Mouse (Mus musculus): Measurements from ENCODE around the gene Rad51b. TPM values are rescaled to one million over a fixed set of nuclear protein-coding genes. Genes with fewer than 3 reads are reported as not detected.
A peak's percentile ranks its signal among the peaks of the same experiment; 100 is the strongest.

The Rad51b gene
- total RNA-seq, 2 experiments from 2014 or later: 3.4 to 4.3 TPM

DNA sequence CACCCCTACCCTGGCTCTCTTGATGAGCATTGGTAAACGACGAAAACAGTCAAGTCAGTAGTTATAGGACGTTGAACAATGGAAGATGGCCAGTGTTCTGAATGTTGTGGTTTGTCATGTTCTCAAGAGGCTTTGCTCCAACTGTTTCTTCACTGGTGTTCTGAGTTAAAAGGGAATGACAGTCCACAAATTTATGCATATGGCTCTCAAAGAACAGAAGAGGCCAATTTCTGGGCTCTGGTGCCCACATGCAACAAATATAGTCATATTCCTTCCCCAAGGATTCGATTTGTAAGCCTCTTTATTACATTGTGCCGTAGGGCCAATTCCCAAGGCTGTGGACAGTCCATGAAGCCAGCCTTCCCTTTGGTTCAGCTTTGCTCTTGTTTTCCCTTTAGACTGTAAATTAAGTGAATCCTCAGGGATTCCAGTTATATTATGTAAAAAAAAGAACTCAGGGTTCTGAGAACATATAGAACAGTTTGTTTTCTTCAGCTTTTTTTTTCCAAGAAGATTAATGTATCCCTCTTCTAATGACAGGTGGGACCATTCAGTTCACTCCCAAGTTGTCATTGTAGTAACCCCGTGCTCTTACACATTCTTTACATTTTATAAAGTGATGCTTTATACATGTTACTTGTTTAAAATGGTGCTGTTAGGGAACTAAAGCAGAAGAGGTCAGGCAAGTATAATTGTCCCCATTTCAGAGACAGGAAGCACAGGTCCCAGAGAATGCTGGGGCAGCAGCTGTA is 287.6 kb downstream of the Rad51b start:
- no peak for DNase-seq

DNA sequence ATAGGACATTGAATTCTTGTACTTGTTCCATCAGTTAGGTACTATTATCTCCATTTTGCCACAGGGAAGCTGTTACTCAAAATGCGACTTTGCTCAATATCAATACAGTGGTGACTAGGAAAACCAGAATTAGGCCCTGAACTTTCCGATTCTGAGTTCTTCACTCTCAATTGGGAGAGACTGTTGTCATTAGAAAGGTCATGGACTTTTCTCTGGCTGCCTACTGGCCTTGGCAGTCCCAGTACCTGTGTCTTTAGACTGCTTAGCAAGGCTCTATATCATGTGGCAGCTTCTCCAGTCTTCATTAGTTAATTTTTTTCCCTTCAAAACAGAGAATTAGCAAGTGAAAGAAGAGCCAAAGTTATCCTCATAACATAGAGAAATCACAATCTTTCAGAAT is 288.3 kb downstream of the Rad51b start:
- DNase-seq: no peak

DNA sequence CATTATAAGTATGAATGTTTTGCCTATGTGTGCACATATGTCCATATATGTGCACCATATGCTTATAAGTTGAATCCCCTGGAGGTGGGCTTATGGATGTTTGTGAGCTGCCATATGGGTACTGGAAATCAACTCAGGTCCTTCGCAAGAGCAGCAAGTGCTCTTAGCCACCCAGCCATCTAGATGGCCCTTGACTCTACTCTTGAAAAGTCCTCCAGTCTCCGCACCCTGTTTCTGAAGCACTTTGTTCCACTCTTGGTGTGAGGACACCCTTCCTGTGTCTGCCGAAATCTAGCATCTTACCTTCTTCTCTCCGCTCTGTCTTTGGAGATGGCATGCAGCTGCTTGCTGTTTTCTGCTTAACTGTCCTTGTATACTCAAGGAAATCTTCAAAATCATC is 291.7 kb downstream of the Rad51b start:
- DNase-seq: no peak

DNA sequence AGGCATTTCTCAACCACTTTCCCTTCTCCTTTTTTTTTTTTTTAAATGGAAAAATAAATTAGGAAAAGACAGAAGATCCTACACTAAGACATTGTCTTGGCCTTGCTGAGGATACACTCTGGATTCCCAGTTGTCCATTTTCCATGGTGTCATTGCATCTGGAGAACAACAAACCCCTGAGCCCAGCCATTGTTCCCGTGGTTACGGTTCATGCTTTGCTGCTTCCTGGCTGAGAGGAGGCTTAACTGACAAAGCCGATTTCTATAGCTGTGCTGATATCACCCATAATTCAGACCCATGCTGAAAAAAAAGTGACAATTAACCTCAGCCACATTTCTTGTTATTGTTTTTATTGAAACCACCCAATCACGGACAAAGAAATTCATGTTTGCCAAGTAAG is 295.1 kb downstream of the Rad51b start:
- no peak for DNase-seq

DNA sequence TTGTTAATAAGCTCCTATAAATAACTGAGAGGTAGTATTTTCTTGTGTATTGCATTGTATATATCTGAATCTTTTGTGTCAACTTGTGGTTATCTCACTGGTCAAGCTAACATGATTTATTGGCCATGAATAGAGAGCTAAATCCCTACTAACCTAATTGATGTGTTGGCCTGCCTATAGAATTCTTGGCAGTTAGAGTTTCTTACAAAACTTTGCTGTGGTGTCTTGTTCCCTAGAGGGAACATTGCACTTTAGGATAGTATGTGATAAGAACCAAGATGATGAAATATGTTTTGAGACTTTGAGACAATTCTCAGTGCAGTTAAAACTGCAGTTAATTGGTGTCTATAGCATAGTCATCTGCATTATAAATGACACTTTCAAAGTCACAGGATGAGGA is 299.8 kb downstream of the Rad51b start:
- no peak for DNase-seq

DNA sequence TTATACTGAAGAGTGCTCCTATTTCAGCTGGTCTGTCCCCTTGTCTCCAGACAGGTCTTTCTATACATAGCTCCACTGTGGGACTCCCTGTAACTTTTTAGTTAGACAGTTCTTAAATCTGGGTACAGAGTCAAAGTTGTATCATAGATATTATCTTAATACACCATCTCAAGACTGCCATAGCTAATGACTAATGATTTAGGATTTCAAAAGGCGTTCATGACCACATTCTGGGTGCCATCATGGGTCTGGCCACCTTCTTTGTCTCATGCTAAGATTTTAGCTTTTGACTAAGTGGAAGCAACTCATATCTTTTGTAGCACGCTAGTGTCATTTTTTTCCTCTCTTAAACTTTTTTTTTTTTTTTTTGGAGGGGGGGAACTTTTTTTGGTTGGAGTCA is 300.3 kb downstream of the Rad51b start:
- no peak for DNase-seq

DNA sequence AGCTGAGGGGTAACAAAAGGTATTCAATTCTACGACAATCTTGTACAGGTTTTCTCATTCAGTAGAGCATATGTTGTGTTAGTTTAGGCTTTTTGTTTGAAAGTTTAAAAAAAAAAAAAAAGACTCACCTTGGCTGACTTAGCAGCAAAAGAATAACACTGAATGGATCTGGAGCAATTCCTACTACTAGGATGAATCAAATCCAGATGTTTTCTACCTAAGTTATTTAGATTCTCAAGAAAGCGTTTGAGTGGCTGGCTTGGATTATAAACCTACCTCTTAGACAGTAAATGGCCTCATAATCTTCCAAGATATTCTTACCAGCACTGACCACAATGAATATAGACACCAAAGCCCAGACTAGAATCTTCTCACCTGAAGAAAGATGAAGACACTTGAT is 300.7 kb downstream of the Rad51b start:
- DNase-seq: no peak

DNA sequence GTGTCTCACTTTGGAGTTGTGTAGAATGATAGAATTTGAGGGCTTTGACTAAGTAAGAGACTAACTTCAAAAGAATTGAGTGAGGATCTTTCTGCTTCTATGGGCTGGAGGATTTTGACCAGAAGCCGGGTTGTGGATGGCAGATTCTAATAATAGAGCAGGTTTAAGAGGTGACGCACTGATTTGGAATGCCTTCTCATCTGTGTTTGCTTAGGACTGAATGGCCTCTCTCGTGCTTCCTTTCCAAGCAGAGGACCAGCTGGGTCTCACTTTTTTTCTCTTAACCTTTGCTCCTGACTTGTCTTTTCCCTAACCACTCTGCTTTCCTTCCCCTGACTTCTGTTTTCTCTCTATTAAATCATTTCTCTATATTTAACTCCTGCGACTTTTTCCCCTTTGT is 301.4 kb downstream of the Rad51b start:
- peak; percentile 50 for DNase-seq

DNA sequence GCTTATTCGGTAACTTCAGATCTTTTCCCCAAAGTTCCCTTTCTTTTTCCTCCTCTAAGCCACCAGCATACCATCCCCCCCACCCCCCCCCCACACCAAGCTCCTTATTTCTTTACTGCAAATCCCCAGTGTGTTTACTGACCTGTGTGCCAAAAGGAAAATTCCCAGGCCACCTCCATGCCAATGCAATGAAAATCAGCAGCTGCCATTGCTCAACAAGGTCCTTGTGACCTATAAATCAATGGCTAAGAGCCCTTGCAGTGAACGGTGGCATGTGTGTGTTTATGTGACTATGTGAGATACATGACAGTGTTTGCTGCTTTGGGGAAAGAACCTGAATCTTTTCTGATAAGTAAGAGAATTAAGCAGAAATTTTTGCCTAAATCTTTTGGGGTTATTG is 301.8 kb downstream of the Rad51b start:
- DNase-seq: no peak

DNA sequence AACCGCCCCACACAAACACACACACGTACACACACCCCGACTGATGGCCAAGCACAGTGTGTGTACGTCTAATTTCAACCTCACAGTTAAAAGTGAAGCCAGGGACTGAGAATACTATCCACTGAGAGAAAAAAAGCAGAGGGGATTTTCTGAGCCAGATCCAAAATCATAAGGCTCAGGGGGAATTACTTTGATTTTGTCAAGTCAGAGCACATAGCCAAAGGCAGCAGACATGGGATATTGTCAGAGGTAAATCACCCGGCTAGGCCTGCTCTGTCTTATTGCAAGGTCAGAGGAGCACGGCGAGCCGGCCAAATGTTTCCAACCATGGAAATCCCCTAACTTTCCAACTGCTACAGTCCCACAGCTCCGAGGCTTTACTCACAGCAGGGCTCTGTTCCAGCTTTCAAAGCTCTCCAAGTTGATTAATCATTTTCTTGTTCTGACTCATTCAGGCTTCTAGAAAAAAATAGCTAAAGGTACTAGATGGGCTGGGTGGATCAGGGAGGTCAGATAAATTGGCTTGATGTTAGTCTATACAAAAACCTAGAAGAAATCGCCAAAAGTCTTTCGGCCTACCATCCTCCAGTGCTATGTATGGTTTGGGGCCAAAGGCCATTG is 303.2 kb downstream of the Rad51b start:
- peak; percentile 75 for DNase-seq

DNA sequence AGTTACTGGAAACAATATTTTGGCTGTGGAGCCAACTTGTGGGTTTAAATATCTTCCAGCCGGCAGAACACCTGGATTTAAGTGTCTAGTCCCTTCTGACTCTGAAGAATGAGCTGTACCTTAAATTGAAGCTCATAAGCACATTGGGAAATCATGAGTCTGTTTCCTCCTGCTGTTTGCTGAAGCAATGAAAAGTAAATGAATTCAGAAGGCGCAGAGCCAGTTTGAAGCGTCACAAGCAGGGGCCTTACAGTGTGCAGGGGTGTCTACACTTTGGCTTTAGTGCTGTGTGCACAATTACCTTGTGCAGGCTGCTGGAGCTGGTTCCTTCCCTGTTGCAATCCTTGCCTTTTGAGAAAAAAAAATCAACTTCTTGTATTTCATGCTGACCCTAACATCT is 305.6 kb downstream of the Rad51b start:
- DNase-seq: no peak

DNA sequence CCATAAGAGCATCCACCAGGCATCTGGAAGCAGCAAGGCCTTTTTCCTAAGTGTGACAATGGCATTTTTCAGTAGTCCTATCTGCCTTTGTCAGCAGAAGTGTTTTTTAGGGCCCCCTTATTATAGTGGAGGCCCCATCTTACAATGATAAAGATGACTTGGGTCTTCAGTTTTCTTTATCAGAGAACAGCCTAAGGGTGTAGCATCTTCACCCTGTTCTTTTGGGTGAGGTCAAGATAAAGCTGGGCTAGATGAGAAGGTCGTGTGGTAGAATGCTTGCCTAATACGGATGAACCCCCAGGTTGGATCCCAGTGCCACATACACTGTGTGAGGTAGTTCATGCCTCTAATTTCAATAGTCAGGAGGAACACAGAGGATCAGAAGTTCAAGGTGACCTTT is 307.8 kb downstream of the Rad51b start:
- DNase-seq: no peak

DNA sequence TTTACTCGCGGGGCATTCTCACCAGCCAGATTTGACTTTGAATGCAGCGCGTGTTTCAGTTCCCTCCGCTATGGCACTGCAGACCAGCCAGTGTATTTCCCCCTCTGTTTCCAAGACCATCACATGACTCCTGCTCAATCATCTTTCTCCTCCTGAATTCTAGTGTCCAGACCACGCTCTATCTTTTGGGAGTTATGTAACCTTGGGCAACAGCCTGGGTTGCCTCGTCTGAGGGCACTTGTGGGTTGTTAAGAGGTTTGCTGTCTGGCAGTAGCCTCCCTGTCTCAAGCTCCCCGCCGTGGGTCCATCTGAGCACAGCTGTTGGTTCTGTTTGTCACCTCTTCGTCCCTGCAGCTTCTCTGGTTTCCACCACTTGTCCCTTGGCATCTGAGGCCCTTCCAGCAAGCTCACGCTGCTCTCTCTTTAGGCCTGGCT is 309.1 kb downstream of the Rad51b start:
- DNase-seq: no peak

DNA sequence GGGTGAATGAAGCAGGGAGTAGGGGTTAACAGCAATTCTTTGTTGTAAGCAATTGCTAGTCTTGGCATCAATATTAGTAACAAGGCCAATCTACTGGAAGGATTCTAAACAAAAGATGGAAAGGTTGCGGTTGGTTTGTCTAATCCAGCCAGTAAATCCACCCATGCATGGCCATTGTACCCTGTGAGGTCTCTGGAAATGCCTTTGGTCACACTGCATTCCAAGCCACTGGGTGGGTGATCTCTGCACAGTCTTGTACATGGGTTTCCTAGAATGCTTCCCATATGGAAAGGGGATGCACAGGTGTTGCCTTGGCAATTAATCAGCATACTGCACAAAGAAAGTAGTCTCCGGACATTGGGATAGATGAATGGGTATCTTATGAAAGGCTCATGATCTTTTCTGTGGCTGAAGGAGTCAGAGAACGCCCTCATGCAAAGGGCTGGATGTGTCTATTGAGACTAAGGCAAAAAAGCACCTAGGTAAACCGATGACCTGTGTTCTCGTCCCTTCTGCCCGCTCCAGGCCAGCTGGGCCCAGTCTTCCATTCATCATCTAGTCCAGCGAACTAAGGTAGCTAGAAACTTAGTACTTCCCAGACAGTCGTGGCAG is 312.4 kb downstream of the Rad51b start:
- DNase-seq: no peak

DNA sequence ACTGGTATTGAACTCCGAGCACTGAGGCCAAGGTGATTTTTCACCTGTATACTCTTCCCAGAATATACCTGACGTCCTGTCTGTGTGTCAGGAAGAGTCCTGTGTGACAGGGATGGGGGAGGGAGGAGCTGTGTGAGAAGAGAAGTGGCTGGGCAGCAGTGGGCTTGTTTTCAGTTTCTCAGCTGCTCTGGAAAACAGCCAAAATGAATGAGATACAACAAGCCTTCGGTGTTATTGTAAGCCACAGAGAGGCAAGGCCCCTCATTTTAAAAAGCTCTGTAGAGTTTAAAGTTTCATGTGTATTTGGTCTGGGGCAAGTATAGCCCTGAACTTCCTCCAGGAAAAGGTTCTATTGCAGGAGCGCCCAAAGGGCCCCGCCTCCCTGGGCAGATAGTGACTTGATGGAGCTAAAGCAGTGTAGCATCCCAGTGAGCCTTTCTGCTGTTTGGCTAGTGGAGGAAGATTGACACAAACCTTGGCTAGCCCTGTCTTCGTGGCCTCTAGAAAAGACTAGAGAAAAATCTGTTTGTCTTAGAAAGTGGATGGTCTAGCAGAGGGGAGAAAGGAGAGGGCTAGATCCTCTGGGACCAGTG is 313.5 kb downstream of the Rad51b start:
- DNase-seq: no peak

DNA sequence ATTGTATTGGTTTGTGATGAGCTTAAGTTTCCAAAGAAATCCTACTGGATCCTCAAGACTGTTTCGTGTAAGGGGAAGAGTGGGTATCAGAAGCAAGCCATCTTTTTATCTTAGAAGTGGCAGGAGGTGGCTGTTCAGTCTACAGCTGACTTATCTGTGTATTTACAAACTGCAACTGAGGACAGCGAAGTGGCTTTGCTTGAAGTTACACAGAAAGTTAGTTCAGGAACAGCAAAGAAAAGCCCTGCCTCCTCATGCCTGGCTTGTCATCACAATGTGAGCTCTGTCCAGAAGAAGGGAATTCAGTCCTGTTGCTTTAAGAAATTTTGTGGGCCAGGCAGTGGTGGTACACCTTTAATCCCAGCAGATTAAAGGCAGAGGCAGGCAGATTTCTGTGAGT is 314.6 kb downstream of the Rad51b start:
- DNase-seq: no peak

DNA sequence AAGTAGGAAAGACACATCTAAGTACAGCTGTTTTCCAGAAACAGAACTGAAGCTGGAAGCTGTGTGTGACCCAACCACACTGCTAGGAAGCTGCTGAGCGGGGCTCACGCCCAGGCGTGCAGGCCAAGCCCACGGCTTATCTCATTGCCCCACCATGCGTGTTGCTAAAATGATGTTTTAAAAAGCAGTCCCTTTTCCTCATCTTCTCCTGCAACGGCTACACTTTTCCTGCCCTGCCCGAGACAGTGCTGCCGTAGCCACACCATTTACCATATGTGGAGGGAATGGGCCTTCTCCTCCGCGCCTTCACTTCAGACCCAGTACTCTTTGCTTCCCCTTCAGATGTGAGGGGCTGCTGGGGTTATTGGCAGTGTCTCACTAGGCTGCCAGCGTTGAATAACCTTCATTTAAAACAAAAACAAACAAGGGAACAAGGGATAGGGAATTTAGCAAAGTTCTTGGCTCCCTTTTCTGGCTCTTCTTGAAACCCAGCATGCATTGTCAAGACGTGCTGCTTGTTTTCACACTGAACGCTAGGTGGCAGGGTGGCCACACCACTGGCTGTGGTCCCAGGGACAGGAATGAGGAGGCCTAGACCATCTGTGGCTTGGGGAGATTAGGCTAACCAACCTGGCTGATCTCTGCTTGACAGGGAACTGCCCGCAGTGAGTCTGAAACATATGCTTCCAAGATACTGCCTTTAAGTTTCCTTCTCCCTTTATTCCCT is 315.4 kb downstream of the Rad51b start:
- DNase-seq: peak; percentile 91

DNA sequence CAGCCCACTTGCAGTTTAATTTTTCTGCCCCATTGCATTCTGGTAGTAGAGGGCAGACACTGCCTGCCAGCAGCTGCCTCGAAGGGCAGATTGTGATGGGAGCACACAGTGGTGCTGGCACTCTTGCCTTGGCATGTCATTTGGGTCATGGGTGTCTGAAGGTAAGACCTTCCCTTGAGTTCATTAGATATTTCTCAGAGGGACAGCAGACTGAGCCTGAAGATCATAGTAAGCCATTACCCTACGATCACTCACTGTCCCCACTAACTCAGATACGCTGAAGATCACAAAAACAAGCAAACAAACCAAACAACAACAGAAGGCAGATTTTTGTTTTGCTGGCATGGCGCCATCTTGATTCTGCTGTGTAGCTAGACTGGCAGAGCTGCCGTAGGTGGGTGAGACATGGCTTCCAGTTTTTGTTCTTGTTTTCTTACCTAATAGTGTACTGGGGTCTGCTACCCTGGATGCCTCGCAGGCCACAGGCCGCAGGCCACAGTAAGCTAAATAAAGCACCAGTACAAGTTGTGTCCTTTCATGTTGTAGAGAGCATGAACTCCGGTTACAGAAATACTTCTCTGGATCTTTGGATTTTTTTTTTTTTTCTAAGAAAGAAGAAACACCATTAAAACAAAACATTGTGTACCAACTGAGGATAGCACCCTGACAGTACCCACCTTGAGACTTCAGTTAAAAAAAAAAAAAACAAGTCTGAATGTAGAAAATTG is 316.1 kb downstream of the Rad51b start:
- peak; percentile 44 for DNase-seq

DNA sequence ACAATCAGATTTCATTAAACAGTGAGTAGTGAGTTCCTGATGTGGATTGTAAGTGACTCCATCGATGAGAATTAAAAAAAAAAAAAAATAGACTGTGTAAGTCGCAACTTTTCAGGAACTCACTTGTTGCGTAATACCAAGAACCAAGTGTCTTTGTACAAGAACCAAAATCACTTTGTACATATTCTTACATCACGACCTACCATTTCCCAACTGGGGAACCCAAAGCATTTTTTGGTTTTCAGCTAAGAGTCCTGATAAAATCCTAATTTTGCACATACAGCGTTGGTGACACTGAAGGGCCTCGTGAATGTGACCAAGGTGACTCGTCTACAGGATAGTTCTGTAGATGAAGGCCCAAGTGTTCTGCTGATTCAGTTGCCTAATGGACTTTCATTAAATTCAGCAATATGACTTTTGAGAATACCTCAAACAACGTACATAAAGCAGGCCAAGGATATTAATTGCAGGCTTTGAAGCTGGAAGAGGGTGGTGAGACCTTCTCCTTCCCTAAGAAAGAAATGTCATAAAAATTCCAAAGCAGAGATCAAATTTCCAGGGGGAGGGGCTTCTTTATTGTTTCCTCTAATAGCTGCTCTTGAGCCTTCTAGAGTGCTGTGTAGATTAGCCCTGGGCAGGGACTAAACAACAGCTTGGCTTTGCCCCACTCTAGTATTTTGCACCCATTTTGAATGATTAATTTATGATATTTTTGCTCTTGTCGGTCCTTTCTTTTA is 316.9 kb downstream of the Rad51b start:
- DNase-seq: no peak

DNA sequence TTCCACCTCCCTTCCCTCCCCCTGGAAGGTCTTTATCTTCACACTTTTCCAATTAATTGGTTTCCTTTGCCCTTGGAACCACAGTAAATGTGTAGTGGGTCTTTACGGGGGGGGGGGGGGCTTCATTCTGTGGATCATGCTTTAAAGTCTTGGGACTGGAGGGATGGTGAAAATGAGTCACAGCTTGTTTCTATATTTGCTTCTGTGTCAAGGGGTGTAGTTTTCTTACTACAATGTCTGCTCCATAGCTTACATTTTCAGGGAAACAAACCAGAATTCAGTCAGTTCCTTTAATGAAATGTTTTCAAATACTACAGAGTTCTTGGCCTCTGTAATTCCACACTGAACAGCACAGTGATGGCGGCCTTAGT is 317.5 kb downstream of the Rad51b start:
- DNase-seq: no peak

DNA sequence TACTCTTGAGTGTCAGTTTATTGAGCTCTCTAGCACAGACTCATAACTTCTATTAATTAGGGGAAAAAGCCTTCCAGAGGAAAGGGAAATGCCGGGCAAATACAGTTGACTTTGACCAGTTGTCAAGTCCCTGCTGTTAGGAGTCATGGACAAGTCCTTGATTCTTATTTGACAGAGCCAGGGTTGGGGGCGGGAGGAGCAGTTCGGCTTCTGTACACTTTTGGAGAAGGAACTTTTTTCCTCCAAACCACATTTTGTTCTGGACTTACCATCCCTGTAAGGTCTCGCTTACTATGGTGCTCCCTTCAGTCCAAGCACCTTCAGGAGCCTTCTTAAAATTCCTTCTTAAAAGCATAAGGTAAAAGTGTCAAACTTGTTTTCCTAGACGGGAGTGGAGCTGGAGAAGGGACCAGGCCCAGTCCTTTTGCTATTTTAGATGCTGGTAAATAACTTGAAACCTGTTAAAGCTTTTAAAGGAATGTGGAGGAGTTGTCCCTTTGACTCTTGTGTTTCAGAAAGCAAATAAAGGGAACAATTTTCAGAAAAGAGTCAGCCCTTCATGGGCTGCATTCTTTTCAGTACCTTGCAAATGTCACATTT is 318.7 kb downstream of the Rad51b start:
- no peak for DNase-seq
